Mouse (Mus musculus): ENCODE measurements around the gene Bak1. TPM values are rescaled to one million over a fixed set of nuclear protein-coding genes. Genes with fewer than 3 reads are reported as not detected.

The Bak1 gene
- polyA plus RNA-seq, 1 experiment from 2014 or later: 3.5 TPM

DNA sequence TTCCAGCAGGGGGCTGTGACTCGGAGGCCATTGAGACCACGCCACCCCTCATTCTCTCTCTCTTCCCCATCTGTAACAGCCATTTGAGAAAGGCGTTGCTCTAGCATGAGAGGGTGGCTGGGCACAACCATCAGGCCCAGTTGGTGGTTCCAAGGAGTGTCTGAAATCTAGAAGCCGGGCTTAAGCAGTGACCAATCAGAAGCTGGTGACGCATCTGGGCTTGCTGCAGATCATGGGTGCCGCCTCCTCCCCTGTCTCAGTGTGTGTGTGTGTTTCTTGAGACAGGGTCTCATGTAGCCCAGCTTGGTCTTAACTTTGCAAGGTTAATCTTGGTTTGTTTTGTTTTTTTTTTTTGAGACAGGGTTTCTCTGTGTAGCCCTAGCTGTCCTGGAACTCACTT is 16.4 kb upstream of the Bak1 start:
- no peak overlapping the region for H3K4me3 ChIP-seq
- H3K4me2 ChIP-seq: no peak overlapping the region
- ATAC-seq (replicated peaks): no peak
- no peaks in the 10 kb centered on the region for H3K27me3 ChIP-seq (replicated peaks)
- no peak overlapping the region for H3K9ac ChIP-seq
- H3K27ac ChIP-seq: no peak overlapping the region
- WGBS: 88% methylated on average over 6 of the region's 6 CpGs
- no peaks in the 10 kb centered on the region for H3K9me3 ChIP-seq
- H3K36me3 ChIP-seq (replicated peaks): no peaks in the 10 kb centered on the region
- H3K4me1 ChIP-seq: peaks cover 6% of the 10 kb centered on the region

DNA sequence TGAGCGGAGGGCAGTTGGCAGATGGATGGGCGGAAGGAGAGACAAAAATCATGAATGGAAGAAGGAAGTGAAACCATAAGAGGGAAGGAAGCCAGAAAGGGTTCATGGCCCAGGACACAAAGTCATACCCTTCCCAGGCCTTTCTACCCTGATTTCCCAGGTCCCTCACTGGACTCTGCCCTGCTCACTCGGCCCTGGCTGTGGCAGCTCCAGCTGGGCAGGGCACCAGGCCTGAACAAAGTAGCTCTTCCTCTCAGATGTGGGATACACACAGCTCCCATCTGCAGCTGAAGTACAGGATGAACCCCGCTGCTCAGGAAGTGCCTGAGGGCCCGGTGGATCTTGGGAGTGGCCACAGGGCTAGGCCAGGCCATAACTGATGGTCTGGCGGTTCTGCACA is 14.0 kb upstream of the Bak1 start:
- no peaks in the 10 kb centered on the region for H3K27me3 ChIP-seq (replicated peaks)
- no peaks in the 10 kb centered on the region for H3K36me3 ChIP-seq (replicated peaks)
- H3K4me2 ChIP-seq: no peak overlapping the region
- no peak overlapping the region for H3K4me3 ChIP-seq
- H3K27ac ChIP-seq: no peak overlapping the region
- H3K9ac ChIP-seq: no peak overlapping the region
- H3K4me1 ChIP-seq: peaks cover 9% of the 10 kb centered on the region
- H3K9me3 ChIP-seq: no peaks in the 10 kb centered on the region
- 69% methylated on average over 6 of the region's 6 CpGs for WGBS
- ATAC-seq (replicated peaks): no peak

DNA sequence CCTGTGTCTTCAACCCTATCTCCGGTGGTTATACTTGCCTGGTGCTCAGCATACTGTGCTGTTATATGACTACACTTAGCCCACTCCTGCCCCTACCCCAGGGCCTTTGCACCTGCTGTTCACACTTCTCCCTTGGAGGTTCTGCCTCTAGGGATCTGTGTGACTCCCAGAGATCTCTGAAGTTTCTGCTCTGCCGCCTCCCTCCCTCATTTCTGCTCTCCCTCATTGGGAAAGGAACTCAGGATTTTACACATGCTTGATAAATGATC is 12.9 kb upstream of the Bak1 start:
- Histone ChIP-seq H3K4me2 (no peak overlapping the region), H3K9ac (no peak overlapping the region), H3K27ac (no peak overlapping the region), H3K27me3 (replicated peaks) (no peaks in the 10 kb centered on the region), H3K36me3 (replicated peaks) (no peaks in the 10 kb centered on the region), H3K4me1 (peaks cover 9% of the 10 kb centered on the region), H3K9me3 (no peaks in the 10 kb centered on the region), H3K4me3 (no peak overlapping the region)
- no peak for ATAC-seq (replicated peaks)
- WGBS: 92% methylated on average over 2 of the region's 2 CpGs

DNA sequence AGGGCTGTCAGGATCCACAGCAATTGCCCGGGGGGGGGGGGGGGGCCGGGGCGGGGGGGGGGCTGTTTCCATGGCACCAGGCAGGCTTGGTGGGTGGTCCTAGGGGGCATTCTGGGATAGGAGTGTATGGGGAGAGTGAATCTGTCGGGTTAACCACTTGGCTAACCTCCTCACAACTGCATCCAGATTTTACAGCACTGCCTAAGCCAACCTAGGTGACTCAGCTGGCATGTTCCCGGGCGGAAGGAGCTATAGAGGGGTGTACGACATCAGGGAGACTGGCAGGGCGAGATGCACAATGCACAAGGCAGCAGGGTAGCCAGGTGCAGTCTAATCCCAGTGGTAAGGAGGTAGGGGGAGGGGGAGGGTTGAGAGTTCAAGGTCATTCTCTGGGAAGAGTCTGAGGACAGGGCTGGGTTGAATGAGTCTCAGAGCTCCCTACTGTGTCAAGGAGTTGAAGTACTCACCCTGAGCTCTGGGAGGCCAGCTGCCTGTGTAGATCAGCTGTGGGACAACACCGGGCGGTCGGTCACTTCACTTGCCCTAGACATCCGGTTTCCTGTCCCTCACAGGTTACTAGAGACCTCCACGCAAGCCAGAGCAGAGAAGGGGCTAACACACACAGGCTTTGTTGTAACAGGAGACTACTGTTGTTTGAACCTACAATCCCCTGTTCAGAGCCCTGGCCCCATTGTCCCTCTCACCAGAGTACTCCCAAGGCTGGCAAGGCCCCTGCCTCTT is 12.4 kb upstream of the Bak1 start:
- no peaks in the 10 kb centered on the region for H3K27me3 ChIP-seq (replicated peaks)
- H3K27ac ChIP-seq: no peak overlapping the region
- no peaks in the 10 kb centered on the region for H3K9me3 ChIP-seq
- 52% methylated on average over 10 of the region's 13 CpGs for WGBS
- no peak for ATAC-seq (replicated peaks)
- H3K9ac ChIP-seq: no peak overlapping the region
- H3K4me3 ChIP-seq: no peak overlapping the region
- H3K36me3 ChIP-seq (replicated peaks): no peaks in the 10 kb centered on the region
- no peak overlapping the region for H3K4me2 ChIP-seq
- peaks cover 9% of the 10 kb centered on the region for H3K4me1 ChIP-seq

- no peaks in the 10 kb centered on the region for H3K9me3 ChIP-seq
- H3K27me3 ChIP-seq (replicated peaks): no peaks in the 10 kb centered on the region
- H3K36me3 ChIP-seq (replicated peaks): no peaks in the 10 kb centered on the region
- H3K4me3 ChIP-seq: no peak overlapping the region
- peaks cover 9% of the 10 kb centered on the region for H3K4me1 ChIP-seq
- 11% methylated on average over 20 of the region's 20 CpGs for WGBS
- no peak overlapping the region for H3K27ac ChIP-seq
- no peak overlapping the region for H3K9ac ChIP-seq
- ATAC-seq (replicated peaks): 0 out of 2 replicates have a peak, but pooled peaks have one; percentile 11
- H3K4me2 ChIP-seq: peak overlapping the region; percentile 27; the same call in 1 of the 2 replicates
Observed at GRCm38 (mm10) chr17:27040304-27041045, 11.7 kb upstream of the Bak1 start.

GRCm38 (mm10) chr17:27039432-27040102 is 10.8 kb upstream of the Bak1 start:
- Histone ChIP-seq H3K4me1 (peaks cover 9% of the 10 kb centered on the region), H3K4me2 (no peak overlapping the region), H3K4me3 (no peak overlapping the region), H3K9me3 (no peaks in the 10 kb centered on the region), H3K27ac (no peak overlapping the region), H3K27me3 (replicated peaks) (no peaks in the 10 kb centered on the region), H3K36me3 (replicated peaks) (no peaks in the 10 kb centered on the region), H3K9ac (no peak overlapping the region)
- 74% methylated on average over 10 of the region's 10 CpGs for WGBS
- no peak for ATAC-seq (replicated peaks)

DNA sequence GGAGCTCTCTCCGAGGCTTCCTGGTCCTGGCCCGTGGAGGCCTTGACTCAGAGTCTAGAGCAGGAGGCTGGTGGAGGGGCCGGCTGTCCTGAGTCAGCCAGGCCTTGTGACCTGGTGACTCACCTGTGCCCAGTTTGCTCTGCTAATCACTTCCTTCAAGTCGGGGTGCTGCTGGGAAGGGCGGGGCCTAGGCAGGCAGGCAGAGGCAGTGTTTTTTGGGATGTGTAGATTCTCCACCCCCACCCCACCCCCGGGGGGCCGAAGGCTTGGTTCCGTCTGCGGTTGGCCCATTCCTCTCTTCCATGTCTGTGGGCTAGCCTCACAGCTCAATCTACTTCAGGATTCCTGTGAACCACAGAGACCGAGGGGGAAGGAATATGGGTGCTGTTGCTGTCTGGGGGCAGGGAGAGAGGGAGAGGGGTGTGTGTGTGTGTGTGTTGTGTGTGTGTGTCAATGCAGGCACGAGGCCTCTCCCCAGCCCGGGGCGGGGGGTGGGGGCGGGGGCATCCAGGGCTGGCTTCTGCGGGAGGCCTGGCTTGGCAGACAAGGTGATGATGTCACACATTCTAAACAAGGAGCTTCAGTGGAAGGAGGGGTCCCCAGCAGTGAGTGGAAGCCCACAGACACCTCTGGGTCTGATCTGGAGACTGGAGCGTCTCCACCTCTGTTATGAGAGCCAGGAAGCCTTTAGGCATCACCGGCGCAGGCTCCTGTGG is 9.7 kb upstream of the Bak1 start:
- H3K27me3 ChIP-seq (replicated peaks): no peaks in the 10 kb centered on the region
- H3K4me3 ChIP-seq: no peak overlapping the region
- WGBS: 41% methylated on average over 18 of the region's 18 CpGs
- H3K27ac ChIP-seq: no peak overlapping the region
- no peak overlapping the region for H3K9ac ChIP-seq
- peaks cover 9% of the 10 kb centered on the region for H3K4me1 ChIP-seq
- H3K4me2 ChIP-seq: no peak overlapping the region
- no peaks in the 10 kb centered on the region for H3K36me3 ChIP-seq (replicated peaks)
- H3K9me3 ChIP-seq: no peaks in the 10 kb centered on the region
- ATAC-seq (replicated peaks): no peak

DNA sequence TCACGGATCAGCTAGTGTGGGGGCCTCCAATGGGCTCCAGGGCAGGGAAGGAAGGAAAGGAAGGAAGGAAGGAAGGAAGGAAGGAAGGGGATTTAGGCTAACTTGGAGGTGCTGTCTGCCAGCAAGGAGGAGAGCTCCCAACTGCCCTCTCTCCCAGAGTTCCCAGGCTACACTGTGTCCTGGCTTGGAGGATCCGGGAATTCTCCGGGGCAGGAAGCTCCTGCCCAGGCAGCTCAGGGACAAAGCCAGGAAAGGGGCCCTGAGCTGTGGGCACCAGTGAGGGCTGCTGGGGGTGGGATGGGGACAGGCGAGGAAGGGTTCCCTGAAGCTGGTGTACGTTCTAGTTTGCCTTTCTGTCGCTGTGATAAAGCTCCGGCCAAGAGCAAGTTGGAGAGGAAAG is 7.7 kb upstream of the Bak1 start:
- Histone ChIP-seq H3K4me1 (peaks cover 13% of the 10 kb centered on the region), H3K9me3 (no peaks in the 10 kb centered on the region), H3K9ac (no peak overlapping the region), H3K27me3 (replicated peaks) (no peaks in the 10 kb centered on the region), H3K4me2 (no peak overlapping the region), H3K36me3 (replicated peaks) (no peaks in the 10 kb centered on the region), H3K4me3 (no peak overlapping the region), H3K27ac (no peak overlapping the region)
- WGBS: 74% methylated on average over 7 of the region's 7 CpGs
- no peak for ATAC-seq (replicated peaks)

- no peak overlapping the region for H3K4me2 ChIP-seq
- H3K27ac ChIP-seq: no peak overlapping the region
- no peaks in the 10 kb centered on the region for H3K27me3 ChIP-seq (replicated peaks)
- H3K9me3 ChIP-seq: no peaks in the 10 kb centered on the region
- ATAC-seq (replicated peaks): peak; percentile 50; the same call in 1 of the 2 replicates
- no peak overlapping the region for H3K9ac ChIP-seq
- no peak overlapping the region for H3K4me3 ChIP-seq
- WGBS: under 1% methylated on average over 14 of the region's 14 CpGs
- peaks cover 5% of the 10 kb centered on the region for H3K4me1 ChIP-seq
- no peaks in the 10 kb centered on the region for H3K36me3 ChIP-seq (replicated peaks)
Observed at GRCm38 (mm10) chr17:27032869-27033268, 4.1 kb upstream of the Bak1 start.

GRCm38 (mm10) chr17:27032328-27032727 is 3.5 kb upstream of the Bak1 start:
- no peaks in the 10 kb centered on the region for H3K27me3 ChIP-seq (replicated peaks)
- 61% methylated on average over 7 of the region's 7 CpGs for WGBS

DNA sequence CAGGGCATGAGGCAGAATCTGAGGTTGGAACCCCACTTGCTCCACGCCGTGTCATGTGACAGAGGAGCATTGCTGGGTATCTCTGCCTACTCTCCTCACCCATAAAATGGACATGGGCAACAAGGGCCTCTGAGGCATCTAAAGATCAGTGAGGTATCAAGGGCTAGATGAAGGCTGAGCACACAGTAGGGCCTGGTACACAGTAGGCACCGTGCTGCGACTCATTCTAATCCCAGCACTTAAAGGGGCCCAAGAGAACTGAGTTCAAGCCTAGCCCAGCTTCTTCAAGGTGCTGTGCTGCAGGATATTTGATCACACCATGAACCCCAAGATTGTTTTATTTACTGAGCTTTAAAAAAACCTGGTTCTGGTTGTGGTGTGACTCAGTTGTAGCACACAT is 2.1 kb upstream of the Bak1 start:
- Histone ChIP-seq H3K9ac (no peak overlapping the region), H3K4me1 (peaks cover 16% of the 10 kb centered on the region), H3K9me3 (no peaks in the 10 kb centered on the region), H3K27me3 (replicated peaks) (no peaks in the 10 kb centered on the region), H3K27ac (no peak overlapping the region), H3K4me2 (no peak overlapping the region), H3K4me3 (no peak overlapping the region), H3K36me3 (replicated peaks) (0 out of 2 replicates have a peak, but pooled peaks cover 1% of the 10 kb centered on the region)
- 93% methylated on average over 4 of the region's 4 CpGs for WGBS
- no peak for ATAC-seq (replicated peaks)

More at GRCm38 (mm10) chr17:27032328-27032727, 3.5 kb upstream of the Bak1 start:
- Histone ChIP-seq H3K4me1 (peaks cover 10% of the 10 kb centered on the region), H3K27ac (no peak overlapping the region), H3K4me3 (no peak overlapping the region), H3K4me2 (no peak overlapping the region), H3K9me3 (no peaks in the 10 kb centered on the region), H3K36me3 (replicated peaks) (no peaks in the 10 kb centered on the region), H3K9ac (no peak overlapping the region)
- no peak for ATAC-seq (replicated peaks)

- WGBS: 86% methylated on average over 14 of the region's 14 CpGs
- H3K4me2 ChIP-seq: no peak overlapping the region
- no peak overlapping the region for H3K9ac ChIP-seq
- no peak overlapping the region for H3K4me3 ChIP-seq
- no peak for ATAC-seq (replicated peaks)
- H3K4me1 ChIP-seq: peaks cover 16% of the 10 kb centered on the region
- H3K27me3 ChIP-seq (replicated peaks): no peaks in the 10 kb centered on the region
- H3K9me3 ChIP-seq: no peaks in the 10 kb centered on the region
- H3K36me3 ChIP-seq (replicated peaks): 0 out of 2 replicates have a peak, but pooled peaks cover 5% of the 10 kb centered on the region
- H3K27ac ChIP-seq: no peak overlapping the region
Observed at GRCm38 (mm10) chr17:27029431-27029830, 622 bp upstream of the Bak1 start.
